Mouse (Mus musculus): ENCODE results near the gene Klhl26. TPM values are rescaled to one million over a fixed set of nuclear protein-coding genes. Genes with fewer than 3 reads are reported as not detected.

Klhl26 gene
- polyA plus RNA-seq (2012; rRNA removed) = 62.4 and 68.5 TPM in 2 replicates

GRCm38 (mm10) chr8:70476333-70477268, at the start of gene Klhl26:
TSS of gene Klhl26 (minus strand) at chr8:70476968.
- under 1% methylated on average over 53 of the region's 53 CpGs for WGBS
- Histone ChIP-seq H3K27ac (ENCODE audit: insufficient read depth, low read length) (peak within 1 kb of the TSS; percentile 75), H3K27me3 (ENCODE audit: control insufficient read depth, insufficient read depth, low read length) (no peaks in the 10 kb centered on the region), H3K4me1 (ENCODE audit: control insufficient read depth, insufficient read depth, low read length) (peaks cover 19% of the 10 kb centered on the region), H3K4me3 (replicated peaks; ENCODE audit: insufficient read depth, low read depth, low read length) (peak within 1 kb of the TSS; percentile 78)
- TF ChIP-seq CTCF (IDR thresholded peaks at IDR 0.05; ENCODE audit: borderline replicate concordance, insufficient read depth, low read depth, low read length) = no peak
- TF ChIP-seq POLR2A (IDR thresholded peaks at IDR 0.05; ENCODE audit: borderline replicate concordance, insufficient read depth, low read length) = peak; percentile 51; the same call in 1 of the 2 replicates
- peak; percentile 95 to 97 for DNase-seq

- WGBS = under 1% methylated on average over 51 of the region's 51 CpGs
- DNase-seq = peak; percentile 96 to 97
- Histone ChIP-seq H3K4me3 (replicated peaks; ENCODE audit: insufficient read depth, low read depth, low read length) (peak overlapping the region; percentile 70), H3K27ac (ENCODE audit: insufficient read depth, low read length) (peak overlapping the region; percentile 52), H3K27me3 (ENCODE audit: control insufficient read depth, insufficient read depth, low read length) (no peaks in the 10 kb centered on the region), H3K4me1 (ENCODE audit: control insufficient read depth, insufficient read depth, low read length) (0 out of 2 replicates have a peak, but pooled peaks cover 3% of the 10 kb centered on the region)
- TF ChIP-seq CTCF (IDR thresholded peaks at IDR 0.05; ENCODE audit: borderline replicate concordance, insufficient read depth, low read depth, low read length) = peak; percentile 35; the same call in 1 of the 2 replicates
- TF ChIP-seq POLR2A (IDR thresholded peaks at IDR 0.05; ENCODE audit: borderline replicate concordance, insufficient read depth, low read length) = peak; percentile 68
These were observed 46.0 kb upstream of the Klhl26 start for GRCm38 (mm10) chr8:70522592-70523403.

- Histone ChIP-seq H3K27me3 (ENCODE audit: control insufficient read depth, insufficient read depth, low read length) (no peaks in the 10 kb centered on the region), H3K4me3 (replicated peaks; ENCODE audit: insufficient read depth, low read depth, low read length) (no peak overlapping the region), H3K4me1 (ENCODE audit: control insufficient read depth, insufficient read depth, low read length) (no peaks in the 10 kb centered on the region), H3K27ac (ENCODE audit: insufficient read depth, low read length) (no peak overlapping the region)
- 52% methylated on average over 2 of the region's 2 CpGs for WGBS
- no peak for TF ChIP-seq POLR2A (IDR thresholded peaks at IDR 0.05; ENCODE audit: borderline replicate concordance, insufficient read depth, low read length)
- TF ChIP-seq CTCF (IDR thresholded peaks at IDR 0.05; ENCODE audit: borderline replicate concordance, insufficient read depth, low read depth, low read length) = no peak
- no peak for DNase-seq
These were observed 42.8 kb upstream of the Klhl26 start for GRCm38 (mm10) chr8:70519606-70520005.

GRCm38 (mm10) chr8:70519043-70519442, 42.3 kb upstream of the Klhl26 start:
- no peak overlapping the region for H3K27ac ChIP-seq (ENCODE audit: insufficient read depth, low read length)
- DNase-seq = no peak
- TF ChIP-seq CTCF (IDR thresholded peaks at IDR 0.05; ENCODE audit: borderline replicate concordance, insufficient read depth, low read depth, low read length) (no peak), POLR2A (IDR thresholded peaks at IDR 0.05; ENCODE audit: borderline replicate concordance, insufficient read depth, low read length) (no peak)
- H3K4me1 ChIP-seq (ENCODE audit: control insufficient read depth, insufficient read depth, low read length) = no peaks in the 10 kb centered on the region
- no peak overlapping the region for H3K4me3 ChIP-seq (replicated peaks; ENCODE audit: insufficient read depth, low read depth, low read length)
- 94% methylated on average over 6 of the region's 6 CpGs for WGBS
- no peaks in the 10 kb centered on the region for H3K27me3 ChIP-seq (ENCODE audit: control insufficient read depth, insufficient read depth, low read length)

- WGBS = 79% methylated on average over 10 of the region's 10 CpGs
- no peaks in the 10 kb centered on the region for H3K27me3 ChIP-seq (ENCODE audit: control insufficient read depth, insufficient read depth, low read length)
- no peak for TF ChIP-seq POLR2A (IDR thresholded peaks at IDR 0.05; ENCODE audit: borderline replicate concordance, insufficient read depth, low read length)
- TF ChIP-seq CTCF (IDR thresholded peaks at IDR 0.05; ENCODE audit: borderline replicate concordance, insufficient read depth, low read depth, low read length) = no peak
- H3K27ac ChIP-seq (ENCODE audit: insufficient read depth, low read length) = no peak overlapping the region
- no peak overlapping the region for H3K4me3 ChIP-seq (replicated peaks; ENCODE audit: insufficient read depth, low read depth, low read length)
- H3K4me1 ChIP-seq (ENCODE audit: control insufficient read depth, insufficient read depth, low read length) = 0 out of 2 replicates have a peak, but pooled peaks cover 4% of the 10 kb centered on the region
- DNase-seq = no peak
These were observed 41.3 kb upstream of the Klhl26 start for GRCm38 (mm10) chr8:70517940-70518643.

- no peak for DNase-seq
- TF ChIP-seq CTCF (IDR thresholded peaks at IDR 0.05; ENCODE audit: borderline replicate concordance, insufficient read depth, low read depth, low read length) (no peak), POLR2A (IDR thresholded peaks at IDR 0.05; ENCODE audit: borderline replicate concordance, insufficient read depth, low read length) (no peak)
- Histone ChIP-seq H3K4me3 (replicated peaks; ENCODE audit: insufficient read depth, low read depth, low read length) (no peak overlapping the region), H3K27ac (ENCODE audit: insufficient read depth, low read length) (no peak overlapping the region), H3K27me3 (ENCODE audit: control insufficient read depth, insufficient read depth, low read length) (no peaks in the 10 kb centered on the region), H3K4me1 (ENCODE audit: control insufficient read depth, insufficient read depth, low read length) (peaks cover 16% of the 10 kb centered on the region)
- 3% methylated on average over 2 of the region's 2 CpGs for WGBS
These were observed 36.7 kb upstream of the Klhl26 start for GRCm38 (mm10) chr8:70513441-70513840.

Measured in cerebellum, adult 2 months (tissue).